Mouse (Mus musculus): ENCODE results near the gene Trpv2. TPM values are rescaled to one million over a fixed set of nuclear protein-coding genes. Genes with fewer than 3 reads are reported as not detected.
"Not testable (repeated sequence)": the region's sequence is repeated elsewhere in the genome, so short reads cannot be mapped to it uniquely, and the experiment has no call there.

Trpv2 gene
- polyA plus RNA-seq, 1 experiment from 2014 or later, result 3.9 TPM

DNA sequence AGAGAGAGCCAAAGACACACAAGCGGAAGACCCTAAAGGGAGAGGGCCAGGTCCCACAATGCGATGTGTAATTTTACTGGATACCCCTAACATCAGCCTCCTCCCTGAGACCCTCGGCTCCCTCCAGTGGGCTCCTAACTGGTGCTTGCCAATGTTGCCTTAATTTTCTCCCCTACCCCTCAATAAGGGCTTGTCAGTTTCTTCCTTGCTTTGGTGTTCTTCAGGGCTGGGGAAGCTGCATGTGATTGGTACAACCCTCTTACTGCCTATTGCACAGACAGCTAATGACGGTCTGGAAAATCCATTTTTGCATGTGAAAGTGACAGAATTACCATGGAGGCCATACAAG lies 72.2 kb downstream of the Trpv2 start:
- Histone ChIP-seq H3K9me3 (ENCODE audit: low read depth, low read length) (no peaks in the 10 kb centered on the region), H3K4me3 (ENCODE audit: low read depth, low read length) (peak overlapping the region; percentile 75), H3K36me3 (ENCODE audit: insufficient read depth) (no peaks in the 10 kb centered on the region), H3K9ac (peak overlapping the region; percentile 36), H3K4me1 (ENCODE audit: insufficient read depth) (peaks cover 33% of the 10 kb centered on the region), H3K4me2 (peak overlapping the region; percentile 94), H3K27ac (ENCODE audit: low read depth) (peak overlapping the region; percentile 89), H3K27me3 (ENCODE audit: insufficient read depth, low read length) (no peaks in the 10 kb centered on the region)
- TF ChIP-seq CTCF (IDR thresholded peaks at IDR 0.05; ENCODE audit: low read depth), result no peak
- WGBS, result 19% methylated on average over 4 of the region's 4 CpGs
- DNase-seq, result no peak
- ATAC-seq (ENCODE audit: insufficient read depth), result no peak

DNA sequence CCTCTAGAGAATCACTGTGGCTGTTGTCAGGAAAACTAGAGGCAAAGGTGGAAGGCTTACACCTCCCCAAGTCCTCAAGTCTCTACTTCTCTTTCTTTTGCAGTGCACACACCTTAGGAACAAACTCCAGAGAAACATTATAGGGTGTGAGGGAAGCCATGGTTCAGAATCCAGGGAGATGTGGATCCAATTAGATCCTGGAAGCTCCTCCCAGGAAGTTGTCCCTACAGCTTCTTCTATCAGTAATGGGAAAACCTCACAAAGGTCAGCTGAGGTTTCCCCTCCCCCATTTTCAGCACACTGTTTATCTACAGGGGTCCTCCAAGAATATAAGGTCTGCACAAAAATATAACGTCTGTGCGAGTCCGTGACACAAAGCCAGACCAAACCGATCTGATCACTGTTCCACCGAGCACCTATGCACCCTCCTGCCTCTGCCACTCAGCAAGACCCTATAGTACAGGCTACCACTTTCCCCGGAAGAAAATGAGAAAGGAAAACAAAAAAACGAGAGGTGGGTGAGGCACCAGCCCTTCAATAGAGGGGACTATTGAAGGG lies 72.8 kb downstream of the Trpv2 start:
- no peak for DNase-seq
- Histone ChIP-seq H3K27ac (ENCODE audit: low read depth) (peak overlapping the region; percentile 89), H3K36me3 (ENCODE audit: insufficient read depth) (0 out of 2 replicates have a peak, but pooled peaks cover under 1% of the 10 kb centered on the region), H3K4me2 (peak overlapping the region; percentile 94), H3K9ac (peak overlapping the region; percentile 77; the same call in 1 of the 2 replicates), H3K4me1 (ENCODE audit: insufficient read depth) (peaks cover 33% of the 10 kb centered on the region), H3K4me3 (ENCODE audit: low read depth, low read length) (peak overlapping the region; percentile 75), H3K9me3 (ENCODE audit: low read depth, low read length) (no peaks in the 10 kb centered on the region), H3K27me3 (ENCODE audit: insufficient read depth, low read length) (no peaks in the 10 kb centered on the region)
- 41% methylated on average over 7 of the region's 7 CpGs for WGBS
- TF ChIP-seq CTCF (IDR thresholded peaks at IDR 0.05; ENCODE audit: low read depth), result no peak
- no peak for ATAC-seq (ENCODE audit: insufficient read depth)

DNA sequence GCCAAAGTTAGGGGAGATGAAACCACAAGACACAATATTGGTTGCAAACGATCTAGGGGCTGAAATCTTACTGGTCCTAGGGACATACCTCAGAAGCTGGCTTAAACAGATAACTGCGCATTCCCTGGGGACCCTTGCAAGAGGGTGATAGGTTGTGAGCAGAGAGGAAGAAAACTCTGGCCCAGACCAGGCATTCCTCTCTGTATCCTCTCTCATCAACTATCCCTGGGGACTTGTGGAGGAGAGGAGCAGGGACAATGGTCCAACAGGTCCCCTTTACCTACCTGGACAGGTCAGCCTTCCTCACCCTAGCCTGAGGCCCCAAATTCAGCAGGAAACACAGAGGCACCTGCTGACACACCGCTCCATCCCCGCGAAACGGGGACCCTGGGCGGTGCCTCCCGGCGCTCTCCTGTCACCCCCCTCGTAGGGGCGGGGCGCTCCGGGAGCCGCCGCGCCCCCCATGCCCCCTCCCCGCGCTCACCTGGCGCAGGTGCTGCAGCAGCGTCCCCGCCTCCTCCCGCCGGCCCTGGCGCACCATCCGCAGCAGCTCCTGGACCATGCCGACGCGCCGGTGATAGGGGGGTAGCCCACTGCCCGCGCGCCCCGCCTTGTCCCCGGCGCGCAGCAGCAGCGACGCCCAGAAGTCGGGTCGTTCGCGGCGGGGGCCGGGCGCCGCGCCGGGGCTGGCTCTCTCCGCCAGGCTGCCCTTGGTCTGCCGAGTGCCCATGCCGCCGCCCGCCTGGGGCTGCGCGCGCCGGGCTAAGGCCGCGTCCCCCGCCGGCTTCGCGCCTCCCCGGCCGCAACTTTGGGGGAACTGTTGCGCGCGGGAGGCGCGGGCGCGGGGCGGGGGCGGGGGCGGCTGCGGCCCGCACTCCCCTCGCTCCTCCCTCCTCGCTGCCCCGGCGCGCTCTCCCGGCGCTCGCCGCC lies 73.6 kb downstream of the Trpv2 start, which contains the start of gene Lrrc75a:
Gene Lrrc75a, minus strand, starts transcription at position 863 of the 930 bp plus-strand sequence.
- Histone ChIP-seq H3K36me3 (ENCODE audit: insufficient read depth) (0 out of 2 replicates have a peak, but pooled peaks cover 3% of the 10 kb centered on the region), H3K27ac (ENCODE audit: low read depth) (peak within 1 kb of the TSS; percentile 89), H3K4me1 (ENCODE audit: insufficient read depth) (peaks cover 33% of the 10 kb centered on the region), H3K9me3 (ENCODE audit: low read depth, low read length) (no peaks in the 10 kb centered on the region), H3K4me3 (ENCODE audit: low read depth, low read length) (peak within 1 kb of the TSS; percentile 75), H3K9ac (peak within 1 kb of the TSS; percentile 77), H3K27me3 (ENCODE audit: insufficient read depth, low read length) (no peaks in the 10 kb centered on the region), H3K4me2 (peak within 1 kb of the TSS; percentile 94)
- no peak for TF ChIP-seq CTCF (IDR thresholded peaks at IDR 0.05; ENCODE audit: low read depth)
- 1% methylated on average over 44 of the region's 86 CpGs for WGBS
- ATAC-seq (ENCODE audit: insufficient read depth) (peak; percentile 62), DNase-seq (no peak)

DNA sequence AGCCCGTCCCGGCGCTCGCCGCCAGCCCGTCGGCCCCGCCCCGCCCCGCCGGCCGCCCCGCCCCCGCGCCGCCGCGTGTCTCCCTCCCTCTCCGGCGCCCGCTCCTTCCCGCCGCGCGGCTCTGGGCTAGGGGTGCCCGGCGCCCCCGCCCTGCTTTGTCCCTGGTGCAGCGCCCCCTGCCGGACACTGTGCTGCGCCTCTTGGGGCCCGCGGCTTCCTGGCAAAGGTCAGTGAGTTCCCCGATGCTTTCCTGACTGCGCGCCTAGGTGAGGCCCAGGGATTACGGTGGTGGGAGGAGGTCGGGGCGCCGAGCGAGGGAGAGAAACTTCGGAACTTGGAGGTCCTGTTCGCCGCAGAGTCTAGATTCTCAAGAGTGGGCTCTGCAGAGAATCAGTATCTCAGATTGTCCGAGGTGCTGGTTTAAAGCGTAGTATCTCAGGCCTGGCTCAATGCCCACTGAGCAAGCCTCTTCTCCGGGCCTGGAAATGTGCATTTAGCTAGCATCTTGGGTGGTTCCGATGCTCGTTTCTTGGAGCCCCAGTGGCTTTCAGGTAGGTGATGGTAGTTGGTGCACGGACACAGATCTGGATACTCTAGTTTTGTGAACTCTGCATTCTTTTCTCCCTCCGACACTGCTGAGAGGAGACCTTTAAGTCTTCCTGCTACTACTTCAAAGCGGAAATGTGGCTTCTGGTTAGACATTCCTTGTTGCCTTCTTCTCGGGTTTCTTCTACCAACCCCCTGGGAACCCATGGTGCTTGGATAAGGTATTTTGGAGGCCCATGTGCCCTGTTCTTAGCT lies 74.5 kb downstream of the Trpv2 start, which contains the start of gene Mmgt2:
Gene Mmgt2, plus strand, starts transcription at position 74 of the 801 bp plus-strand sequence.
- Histone ChIP-seq H3K4me2 (peak within 1 kb of the TSS; percentile 94), H3K36me3 (ENCODE audit: insufficient read depth) (0 out of 2 replicates have a peak, but pooled peaks cover 4% of the 10 kb centered on the region), H3K4me1 (ENCODE audit: insufficient read depth) (peaks cover 26% of the 10 kb centered on the region), H3K9ac (peak within 1 kb of the TSS; percentile 77), H3K9me3 (ENCODE audit: low read depth, low read length) (no peaks in the 10 kb centered on the region), H3K4me3 (ENCODE audit: low read depth, low read length) (peak within 1 kb of the TSS; percentile 75), H3K27ac (ENCODE audit: low read depth) (peak within 1 kb of the TSS; percentile 89), H3K27me3 (ENCODE audit: insufficient read depth, low read length) (no peaks in the 10 kb centered on the region)
- peak; percentile 93 for ATAC-seq (ENCODE audit: insufficient read depth)
- DNase-seq, result peak; percentile 96
- WGBS, result under 1% methylated on average over 25 of the region's 53 CpGs
- TF ChIP-seq CTCF (IDR thresholded peaks at IDR 0.05; ENCODE audit: low read depth), result peak; percentile 91

DNA sequence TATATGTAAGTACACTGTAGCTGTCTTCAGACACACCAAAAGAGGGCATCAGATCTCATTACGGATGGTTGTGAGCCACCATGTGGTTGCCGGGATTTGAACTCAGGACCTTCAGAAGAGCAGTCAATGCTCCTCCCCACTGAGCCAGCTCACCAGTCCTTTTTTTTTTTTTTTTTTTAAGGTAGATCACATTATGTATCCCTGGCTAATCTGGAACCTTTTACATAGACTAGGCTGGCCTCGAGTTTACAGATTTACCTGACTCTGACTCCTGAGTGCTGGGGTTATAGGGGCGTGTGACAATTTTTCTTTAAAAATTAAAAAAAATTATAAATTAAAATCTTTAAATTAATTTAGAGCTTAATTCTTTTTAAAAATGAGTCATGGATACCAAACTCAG lies 75.5 kb downstream of the Trpv2 start:
- not testable (repeated sequence) for ATAC-seq (ENCODE audit: insufficient read depth); H3K9me3 ChIP-seq (ENCODE audit: low read depth, low read length); H3K27me3 ChIP-seq (ENCODE audit: insufficient read depth, low read length); H3K36me3 ChIP-seq (ENCODE audit: insufficient read depth); H3K9ac ChIP-seq; DNase-seq
- Histone ChIP-seq H3K4me3 (ENCODE audit: low read depth, low read length) (peak overlapping the region; percentile 75), H3K4me2 (peak overlapping the region; percentile 94), H3K27ac (ENCODE audit: low read depth) (0 out of 2 replicates have a peak overlapping the region, but pooled peaks have one; percentile 89), H3K4me1 (ENCODE audit: insufficient read depth) (peaks cover 20% of the 10 kb centered on the region)
- WGBS, result 77% methylated on average over 4 of the region's 4 CpGs

Other genes with a start within 250 kb of the Trpv2 start
- gene Pigl, start 116.0 kb upstream of the Trpv2 start, polyA plus RNA-seq (2014; fragmentation: Nextera tagmentation; extraction: Ambion mirVana), result 9.6 and 11.5 TPM in 2 replicates
- gene Ncor1, start 115.9 kb upstream of the Trpv2 start, polyA plus RNA-seq (2014; fragmentation: Nextera tagmentation; extraction: Ambion mirVana), result 177 TPM in 2 replicates
- 18.2 and 18.9 TPM in 2 replicates for gene Cenpv, start 35.2 kb upstream of the Trpv2 start, polyA plus RNA-seq (2014; fragmentation: Nextera tagmentation; extraction: Ambion mirVana)
- 2,928 and 2,952 TPM in 2 replicates for gene Ubb, start 23.3 kb upstream of the Trpv2 start, polyA plus RNA-seq (2014; fragmentation: Nextera tagmentation; extraction: Ambion mirVana)
- gene Lrrc75a, start 74.0 kb downstream of the Trpv2 start, polyA plus RNA-seq (2014; fragmentation: Nextera tagmentation; extraction: Ambion mirVana), result 14.1 and 16.4 TPM in 2 replicates
- gene Mmgt2, start 74.2 kb downstream of the Trpv2 start, polyA plus RNA-seq (2014; fragmentation: Nextera tagmentation; extraction: Ambion mirVana), result 42.7 and 42.8 TPM in 2 replicates
- gene Zfp287, start 157.4 kb downstream of the Trpv2 start, polyA plus RNA-seq (2014; fragmentation: Nextera tagmentation; extraction: Ambion mirVana), result 7.9 and 9.0 TPM in 2 replicates
- not detected in 2 replicates for gene Gm10428, start 178.6 kb downstream of the Trpv2 start, polyA plus RNA-seq (2014; fragmentation: Nextera tagmentation; extraction: Ambion mirVana)
- 17.3 and 21.3 TPM in 2 replicates for gene Zfp286, start 215.0 kb downstream of the Trpv2 start, polyA plus RNA-seq (2014; fragmentation: Nextera tagmentation; extraction: Ambion mirVana)
- gene Trim16, start 245.7 kb downstream of the Trpv2 start, polyA plus RNA-seq (2014; fragmentation: Nextera tagmentation; extraction: Ambion mirVana), result 18.0 and 20.4 TPM in 2 replicates